Mouse (Mus musculus) neural tube, embryonic 11.5 days (tissue): ENCODE measurements around the gene Nploc4. TPM values are rescaled to one million over a fixed set of nuclear protein-coding genes. Genes with fewer than 3 reads are reported as not detected.

Experiments used
- ATAC-seq: fragments of 200-750 bp; cut with Nextera tagmentation; 2 replicates; pipeline ENCODE4 v1.8.0; 2017; ENCODE audit warnings: moderate number of reproducible peaks, mild to moderate bottlenecking, moderate TSS enrichment, moderate library complexity; ENCODE audit not compliant: insufficient read depth, low FRiP score, low TSS enrichment
- DNase-seq: peaks from one replicate; pipeline ENCODE4 v3.0.0-alpha.2; 2015; ENCODE audit warnings: low spot score
- H3K27ac ChIP-seq: fragments of 300-500 bp; sonication (generic); 2 replicates; pipeline ENCODE4 v1.5.1; 2014; ENCODE audit warnings: low read depth, mild to moderate bottlenecking, low read length
- H3K27me3 ChIP-seq: fragments of 300-500 bp; sonication (generic); 2 replicates; pipeline ENCODE4 v1.6.1; 2014; ENCODE audit warnings: mild to moderate bottlenecking, low read length, mixed read lengths; ENCODE audit not compliant: control insufficient read depth, insufficient read depth
- H3K36me3 ChIP-seq: fragments of 300-500 bp; sonication (generic); 2 replicates; pipeline ENCODE4 v1.6.1; 2014; ENCODE audit warnings: mild to moderate bottlenecking, low read length, moderate library complexity, mixed read lengths; ENCODE audit not compliant: control insufficient read depth, insufficient read depth
- H3K4me1 ChIP-seq: fragments of 300-500 bp; sonication (generic); 2 replicates; pipeline ENCODE4 v1.6.1; 2014; ENCODE audit warnings: low read length, mixed read lengths; ENCODE audit not compliant: control insufficient read depth, insufficient read depth
- H3K4me2 ChIP-seq: fragments of 300-500 bp; sonication (generic); 2 replicates; pipeline ENCODE4 v1.6.1; 2014; ENCODE audit warnings: low read depth, mild to moderate bottlenecking, moderate library complexity
- H3K4me3 ChIP-seq: fragments of 300-500 bp; sonication (generic); 2 replicates; pipeline ENCODE4 v1.5.1; 2014; ENCODE audit warnings: low read depth, low read length
- H3K9ac ChIP-seq: fragments of 300-500 bp; sonication (generic); 2 replicates; pipeline ENCODE4 v1.6.1; 2014; ENCODE audit warnings: mild to moderate bottlenecking, low read length
- H3K9me3 ChIP-seq: fragments of 300-500 bp; sonication (generic); 2 replicates; pipeline ENCODE4 v1.6.1; 2016; ENCODE audit warnings: low read length; ENCODE audit not compliant: control insufficient read depth
- WGBS: fragments of 180-500 bp; shearing (Covaris S2); extraction: QIAGEN DNeasy Blood & Tissue Kit; methylation state at CpG from one replicate; pipeline ENCODE4 v1.1.7; 2014; 5-methylcytosine and 5-hydroxymethylcytosine counted together
- polyA plus RNA-seq: library from polyadenylated mRNA; unstranded; fragments of >200 nt; fragmentation: Nextera tagmentation; extraction: Ambion mirVana; gene quantifications from 2 replicates; pipeline ENCODE4 v1.2.1, GENCODE M21; 2014

Nploc4 gene
- polyA plus RNA-seq, 1 experiment from 2014 or later, result 51.0 TPM

DNA sequence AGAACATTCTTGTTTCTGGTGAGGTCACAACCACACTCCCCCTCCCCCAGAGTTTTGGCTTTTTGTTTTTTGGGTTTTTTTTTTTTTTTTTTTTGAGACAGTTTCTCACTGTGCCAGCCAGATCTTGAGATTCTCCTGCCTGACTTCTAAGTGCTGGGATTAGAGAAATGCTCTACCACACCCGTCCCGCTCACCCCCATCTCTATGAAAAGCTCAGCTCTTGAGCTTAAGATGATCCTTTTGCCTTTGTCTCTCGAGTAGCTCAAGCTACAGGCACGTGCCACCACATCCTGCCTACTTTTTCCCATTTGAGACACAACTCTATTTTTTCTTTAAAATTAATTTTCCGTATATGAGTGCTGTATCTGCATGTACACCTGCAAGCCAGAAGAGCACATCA lies 26.9 kb upstream of the Nploc4 start:
- Histone ChIP-seq H3K27me3 (no peaks in the 10 kb centered on the region), H3K4me2 (no peak overlapping the region), H3K4me1 (peaks cover 12% of the 10 kb centered on the region), H3K27ac (no peak overlapping the region), H3K36me3 (peaks cover 13% of the 10 kb centered on the region), H3K4me3 (no peak overlapping the region), H3K9me3 (no peaks in the 10 kb centered on the region), H3K9ac (no peak overlapping the region)
- WGBS, result 91% methylated on average over 5 of the region's 5 CpGs
- no peak for ATAC-seq
- DNase-seq, result no peak

DNA sequence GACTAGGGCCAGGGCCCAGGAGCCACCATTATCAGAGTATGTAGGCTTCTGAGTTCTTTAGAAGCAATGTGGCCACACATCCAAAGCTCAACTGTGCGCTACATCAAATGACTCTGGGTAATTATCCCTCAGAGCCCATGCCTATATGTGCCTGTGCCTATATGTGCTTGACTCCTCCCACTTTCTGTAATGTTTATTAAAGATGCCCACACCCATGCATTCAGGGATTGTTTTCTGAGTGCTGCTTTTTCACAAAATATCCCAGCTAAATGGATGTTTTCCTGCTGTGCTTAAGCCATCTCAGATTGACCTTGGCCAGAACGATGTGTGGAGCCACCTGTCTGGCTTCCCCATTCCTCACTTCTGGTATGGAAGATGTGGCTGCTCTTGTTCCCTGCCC lies 26.0 kb upstream of the Nploc4 start:
- peaks cover 13% of the 10 kb centered on the region for H3K36me3 ChIP-seq
- H3K4me1 ChIP-seq, result peaks cover 15% of the 10 kb centered on the region
- H3K9ac ChIP-seq, result no peak overlapping the region
- no peak overlapping the region for H3K4me3 ChIP-seq
- H3K27ac ChIP-seq, result no peak overlapping the region
- 97% methylated on average over 2 of the region's 2 CpGs for WGBS
- H3K4me2 ChIP-seq, result no peak overlapping the region
- ATAC-seq, result no peak
- DNase-seq, result no peak
- no peaks in the 10 kb centered on the region for H3K9me3 ChIP-seq
- no peaks in the 10 kb centered on the region for H3K27me3 ChIP-seq

DNA sequence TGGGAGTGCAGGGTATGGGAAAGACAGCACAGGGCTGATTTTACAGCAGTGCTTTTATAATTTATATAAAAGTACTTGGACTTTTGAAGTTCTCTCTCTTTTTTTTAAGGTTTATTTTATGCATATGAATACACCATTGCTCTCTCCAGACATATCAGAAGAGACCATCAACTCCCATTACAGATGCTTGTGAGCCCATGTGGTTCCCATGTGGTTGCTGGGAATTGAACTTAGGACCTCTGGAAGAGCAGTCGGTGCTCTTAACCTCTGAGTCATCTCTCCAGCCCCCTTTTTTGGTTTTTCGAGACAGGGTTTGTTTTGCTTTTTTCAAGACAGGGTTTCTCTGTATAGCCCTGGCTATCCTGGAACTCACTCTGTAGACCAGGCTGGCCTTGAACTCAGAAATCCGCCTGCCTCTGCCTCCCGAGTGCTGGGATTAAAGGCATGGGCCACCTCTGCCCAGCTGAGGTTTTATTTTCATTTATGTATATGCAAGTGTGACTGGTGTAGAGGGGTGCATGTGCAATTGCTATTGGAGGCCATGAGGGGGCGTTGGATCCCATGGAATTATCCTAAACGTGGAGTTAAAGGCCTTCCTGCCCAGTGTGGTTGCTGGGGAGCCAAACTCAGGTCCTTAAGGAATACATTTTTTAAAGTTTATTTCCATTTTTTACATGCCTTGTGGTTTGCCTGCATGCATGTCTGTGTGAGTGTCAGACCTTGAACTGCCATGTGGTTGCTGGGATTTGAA lies 21.5 kb upstream of the Nploc4 start:
- WGBS, result 69% methylated on average over 6 of the region's 6 CpGs
- Histone ChIP-seq H3K36me3 (peaks cover 13% of the 10 kb centered on the region; the same call in 1 of the 2 replicates), H3K27me3 (no peaks in the 10 kb centered on the region)

DNA sequence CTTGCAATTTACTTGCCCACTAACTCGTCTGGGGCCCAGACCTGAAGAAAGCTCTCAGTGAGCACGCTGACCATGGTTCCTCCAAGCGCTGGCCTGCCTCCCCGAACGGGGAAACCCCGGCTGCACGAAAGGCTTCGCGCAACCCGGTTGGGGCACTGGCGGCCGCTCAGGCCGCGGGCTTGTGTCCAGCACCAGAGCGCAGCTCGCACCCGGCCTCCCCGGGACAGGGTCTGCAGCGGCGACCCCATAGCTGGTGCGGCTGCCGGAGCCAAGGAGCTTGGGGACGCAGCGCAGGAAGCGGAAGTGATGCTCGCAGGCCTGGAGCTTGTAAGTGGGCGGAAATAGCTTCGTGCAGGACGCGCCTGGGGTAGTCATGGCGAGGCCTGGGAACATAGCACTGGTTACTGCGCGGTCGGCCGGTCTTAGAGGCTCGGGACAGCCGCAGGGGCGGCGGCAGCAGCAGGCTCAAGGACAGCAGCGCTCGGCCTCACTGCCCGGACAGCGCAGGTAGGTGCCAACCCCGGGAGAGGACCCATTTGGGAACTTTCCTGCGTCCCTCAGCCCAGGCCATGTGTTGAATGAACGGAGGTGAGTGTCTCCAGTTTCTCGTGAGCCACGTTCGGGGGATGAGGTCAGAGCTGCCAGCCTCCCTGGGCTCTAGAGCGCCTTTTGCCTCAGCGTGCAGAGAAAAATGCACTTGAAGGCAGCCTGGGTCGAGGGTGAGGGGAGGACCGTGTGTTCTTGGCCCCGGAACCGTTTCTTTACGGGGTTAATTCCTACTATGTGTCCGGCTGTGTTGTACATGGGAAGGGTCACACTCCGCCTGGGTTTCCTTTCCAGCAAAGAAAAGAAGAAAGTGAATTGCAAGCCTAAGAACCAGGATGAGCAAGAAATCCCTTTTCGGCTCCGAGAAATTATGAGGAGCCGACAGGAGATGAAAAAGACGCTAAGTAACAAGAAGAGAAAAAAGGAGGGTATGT lies 20.6 kb upstream of the Nploc4 start, which contains the start of the genes Oxld1 and Ccdc137:
Oxld1 (minus strand) TSS at position 297 of the 980 bp plus-strand sequence.
Ccdc137 (plus strand) TSS at position 344 of the 980 bp plus-strand sequence.
- H3K9ac ChIP-seq, result peak within 1 kb of the TSS; percentile 86
- H3K4me2 ChIP-seq, result peak within 1 kb of the TSS; percentile 96
- no peaks in the 10 kb centered on the region for H3K9me3 ChIP-seq
- ATAC-seq (peak; percentile 87), DNase-seq (peak; percentile 84)
- peak within 1 kb of the TSS; percentile 76 for H3K4me3 ChIP-seq
- H3K27me3 ChIP-seq, result no peaks in the 10 kb centered on the region
- peaks cover 13% of the 10 kb centered on the region; the same call in 1 of the 2 replicates for H3K36me3 ChIP-seq
- peaks cover 7% of the 10 kb centered on the region; the same call in 1 of the 2 replicates for H3K4me1 ChIP-seq
- WGBS, result 5% methylated on average over 62 of the region's 62 CpGs
- H3K27ac ChIP-seq, result peak within 1 kb of the TSS; percentile 54; the same call in 1 of the 2 replicates

More for the DNA sequence above, 21.5 kb upstream of the Nploc4 start:
- ATAC-seq, result no peak
- DNase-seq, result no peak
- H3K9me3 ChIP-seq, result no peaks in the 10 kb centered on the region
- peak overlapping the region; percentile 86; the same call in 1 of the 2 replicates for H3K9ac ChIP-seq
- H3K4me3 ChIP-seq, result peak overlapping the region; percentile 76
- peak overlapping the region; percentile 96 for H3K4me2 ChIP-seq
- H3K27ac ChIP-seq, result no peak overlapping the region
- peaks cover 7% of the 10 kb centered on the region; the same call in 1 of the 2 replicates for H3K4me1 ChIP-seq

DNA sequence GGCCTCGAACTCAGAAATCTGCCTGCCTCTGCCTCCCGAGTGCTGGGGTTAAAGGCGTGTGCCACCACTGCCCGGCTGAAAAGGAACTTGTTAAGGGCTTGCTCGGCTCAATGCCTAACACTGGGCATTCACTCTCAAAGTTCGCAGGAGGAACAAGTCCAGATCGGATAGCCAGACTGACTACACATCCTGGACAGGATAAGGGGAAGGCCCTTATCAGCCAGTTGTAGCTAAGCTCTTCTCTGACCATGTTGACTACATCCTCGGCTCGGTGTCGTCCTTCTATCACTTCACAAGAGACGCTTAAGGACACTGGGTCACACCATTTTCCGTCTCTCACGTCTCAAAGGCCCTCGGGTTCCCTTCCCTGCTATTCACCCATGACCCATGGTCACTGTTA lies 19.9 kb upstream of the Nploc4 start:
- Histone ChIP-seq H3K4me1 (peaks cover 7% of the 10 kb centered on the region; the same call in 1 of the 2 replicates), H3K36me3 (peaks cover 10% of the 10 kb centered on the region; the same call in 1 of the 2 replicates), H3K9me3 (no peaks in the 10 kb centered on the region), H3K4me2 (peak overlapping the region; percentile 96), H3K27ac (peak overlapping the region; percentile 54; the same call in 1 of the 2 replicates), H3K27me3 (no peaks in the 10 kb centered on the region), H3K9ac (peak overlapping the region; percentile 86), H3K4me3 (peak overlapping the region; percentile 76)
- ATAC-seq (0 out of 2 replicates have a peak, but pooled peaks have one; percentile 27), DNase-seq (no peak)
- WGBS, result 33% methylated on average over 14 of the region's 14 CpGs

DNA sequence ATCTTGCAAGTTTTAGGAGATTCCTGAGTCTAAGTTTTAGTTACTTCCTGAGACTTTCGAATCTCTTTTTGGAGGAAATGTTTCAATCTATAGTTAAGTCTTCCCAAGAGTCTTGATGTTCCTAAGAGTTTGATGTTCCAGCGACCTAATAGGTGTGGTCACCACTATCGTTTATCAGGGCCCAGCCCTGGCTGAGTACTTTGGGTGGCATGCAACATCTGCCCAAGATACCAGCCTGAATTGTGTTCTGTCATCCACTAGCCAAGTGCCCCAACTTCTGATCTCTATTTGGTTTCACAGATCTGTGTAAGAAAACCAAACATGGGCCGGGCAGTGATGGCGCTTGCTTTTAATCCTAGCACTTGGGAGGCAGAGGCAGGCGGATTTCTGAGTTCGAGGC lies 17.9 kb upstream of the Nploc4 start:
- DNase-seq (no peak), ATAC-seq (no peak)
- no peak overlapping the region for H3K4me2 ChIP-seq
- no peaks in the 10 kb centered on the region for H3K9me3 ChIP-seq
- no peak overlapping the region for H3K4me3 ChIP-seq
- WGBS, result 96% methylated on average over 7 of the region's 7 CpGs
- no peaks in the 10 kb centered on the region for H3K27me3 ChIP-seq
- H3K36me3 ChIP-seq, result no peaks in the 10 kb centered on the region
- H3K4me1 ChIP-seq, result peaks cover 7% of the 10 kb centered on the region; the same call in 1 of the 2 replicates
- no peak overlapping the region for H3K27ac ChIP-seq
- H3K9ac ChIP-seq, result no peak overlapping the region

DNA sequence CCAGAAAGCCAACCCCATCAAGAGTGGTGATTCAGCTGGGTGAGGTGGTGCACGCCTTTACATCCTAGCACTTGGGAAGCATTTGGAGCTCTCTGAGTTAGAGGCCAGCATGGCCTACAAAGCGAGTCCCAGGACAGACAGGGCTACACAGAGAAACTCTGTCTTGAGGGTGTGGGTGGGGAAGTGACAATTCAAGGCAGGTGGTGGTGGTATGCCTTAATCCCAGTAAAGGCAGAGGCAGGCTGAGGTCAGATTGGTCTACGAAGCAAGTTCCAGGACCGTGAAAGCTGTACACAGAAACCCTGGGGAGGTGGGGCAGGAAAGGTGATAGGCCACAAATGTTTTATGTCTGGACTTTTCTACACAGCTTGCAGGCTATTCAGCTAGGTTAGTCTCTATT lies 17.5 kb upstream of the Nploc4 start:
- no peaks in the 10 kb centered on the region for H3K9me3 ChIP-seq
- no peak overlapping the region for H3K4me2 ChIP-seq
- ATAC-seq, result no peak
- no peaks in the 10 kb centered on the region for H3K27me3 ChIP-seq
- H3K4me3 ChIP-seq, result no peak overlapping the region
- DNase-seq, result no peak
- peaks cover 7% of the 10 kb centered on the region; the same call in 1 of the 2 replicates for H3K4me1 ChIP-seq
- H3K36me3 ChIP-seq, result no peaks in the 10 kb centered on the region
- no peak overlapping the region for H3K9ac ChIP-seq
- WGBS, result 91% methylated on average over 4 of the region's 4 CpGs
- H3K27ac ChIP-seq, result no peak overlapping the region

DNA sequence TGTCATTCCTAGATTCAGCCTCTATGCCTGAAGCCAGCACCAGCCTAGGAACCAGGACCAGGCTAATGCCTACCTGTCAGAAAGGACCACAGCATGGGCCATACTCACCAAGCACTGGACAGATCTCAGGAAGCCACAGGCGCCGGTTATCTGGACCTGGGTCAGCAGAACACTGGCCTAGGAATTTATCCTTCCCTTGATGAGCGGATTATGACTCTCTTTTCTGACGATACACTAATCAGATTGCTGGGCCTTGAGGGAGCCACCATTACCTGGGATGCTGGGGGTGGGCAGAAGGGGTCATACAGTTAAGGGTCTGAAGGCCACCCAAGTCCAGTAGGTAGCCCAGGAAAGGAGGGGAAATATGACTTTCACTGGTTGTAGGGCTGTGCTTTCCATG lies 15.8 kb upstream of the Nploc4 start, which contains the start of gene Pde6g:
Pde6g (minus strand) TSS at position 195 of the 400 bp plus-strand sequence.
- H3K36me3 ChIP-seq, result no peaks in the 10 kb centered on the region
- H3K4me2 ChIP-seq, result no peak within 1 kb of the TSS
- DNase-seq, result no peak
- no peak for ATAC-seq
- 0 out of 2 replicates have a peak, but pooled peaks cover 4% of the 10 kb centered on the region for H3K4me1 ChIP-seq
- H3K27ac ChIP-seq, result no peak within 1 kb of the TSS
- H3K4me3 ChIP-seq, result no peak within 1 kb of the TSS
- no peaks in the 10 kb centered on the region for H3K27me3 ChIP-seq
- 83% methylated on average over 4 of the region's 4 CpGs for WGBS
- no peak within 1 kb of the TSS for H3K9ac ChIP-seq
- no peaks in the 10 kb centered on the region for H3K9me3 ChIP-seq
